Mouse (Mus musculus) midbrain, postnatal 0 days (tissue): ENCODE data around the gene Tmem120b. TPM values are rescaled to one million over a fixed set of nuclear protein-coding genes. Genes with fewer than 3 reads are reported as not detected.

Source experiments
- ATAC-seq: fragments of 200-750 bp; cut with Nextera tagmentation; 2 replicates; pipeline ENCODE4 v1.8.0; 2017; ENCODE audit warnings: moderate number of reproducible peaks, mild to moderate bottlenecking, moderate TSS enrichment, moderate library complexity; ENCODE audit not compliant: low FRiP score
- DNase-seq: peaks from one replicate; pipeline ENCODE4 v3.0.0-alpha.2; 2015; ENCODE audit warnings: low spot score
- H3K27ac ChIP-seq: fragments of 300-500 bp; sonication (generic); 2 replicates; pipeline ENCODE4 v1.5.1; 2014; ENCODE audit warnings: low read depth, mild to moderate bottlenecking, low read length, mixed read lengths
- H3K27me3 ChIP-seq: fragments of 300-500 bp; sonication (generic); 2 replicates; pipeline ENCODE4 v1.6.1; 2014; ENCODE audit warnings: low read length, control low read depth, mixed read lengths; ENCODE audit not compliant: insufficient read depth
- H3K36me3 ChIP-seq: fragments of 300-500 bp; sonication (generic); 2 replicates; pipeline ENCODE4 v1.6.1; 2014; ENCODE audit warnings: low read length, control low read depth, mixed read lengths; ENCODE audit not compliant: insufficient read depth
- H3K4me1 ChIP-seq: fragments of 300-500 bp; sonication (generic); 2 replicates; pipeline ENCODE4 v1.6.1; 2014; ENCODE audit warnings: mild to moderate bottlenecking, control low read depth, antibody characterized with exemption, low read length, mixed read lengths; ENCODE audit not compliant: insufficient read depth
- H3K4me2 ChIP-seq: fragments of 300-500 bp; sonication (generic); 2 replicates; pipeline ENCODE4 v1.6.1; 2014; ENCODE audit warnings: low read depth, mild to moderate bottlenecking, low read length, mixed read lengths; ENCODE audit not compliant: poor library complexity, severe bottlenecking
- H3K4me3 ChIP-seq: fragments of 300-500 bp; sonication (generic); 2 replicates; pipeline ENCODE4 v1.5.1; 2014; ENCODE audit warnings: low read depth, mild to moderate bottlenecking, low read length, moderate library complexity
- H3K9ac ChIP-seq: fragments of 300-500 bp; sonication (generic); replicated peaks from 2 replicates; pipeline ENCODE4 v1.6.1; 2014; ENCODE audit warnings: mild to moderate bottlenecking, low read length, moderate library complexity, mixed read lengths; ENCODE audit not compliant: poor library complexity, severe bottlenecking
- H3K9me3 ChIP-seq: fragments of 300-500 bp; sonication (generic); 2 replicates; pipeline ENCODE4 v1.6.1; 2016; ENCODE audit warnings: low read length, control low read depth
- CTCF ChIP-seq: IDR thresholded peaks from 2 replicates; pipeline ENCODE4 v1.5.1; 2016; ENCODE audit warnings: antibody characterized with exemption, mild to moderate bottlenecking
- WGBS: fragments of 180-500 bp; shearing (Covaris S2); extraction: QIAGEN DNeasy Blood & Tissue Kit; methylation state at CpG from one replicate; pipeline ENCODE4 v1.1.7; 2014; 5-methylcytosine and 5-hydroxymethylcytosine counted together
- polyA plus RNA-seq: library from polyadenylated mRNA; unstranded; fragments of >200 nt; fragmentation: Nextera tagmentation; extraction: Ambion mirVana; gene quantifications from 2 replicates; pipeline ENCODE4 v1.2.1, GENCODE M21; 2015
- total RNA-seq: library from RNA; depleted of rRNA; stranded (reverse); fragments of >200 nt; gene quantifications from 2 replicates; pipeline ENCODE4 v1.2.3, GENCODE M21; 2014

Tmem120b gene
- total and polyA plus RNA-seq, 2 experiments from 2014 or later: 13.3 to 19.7 TPM

DNA sequence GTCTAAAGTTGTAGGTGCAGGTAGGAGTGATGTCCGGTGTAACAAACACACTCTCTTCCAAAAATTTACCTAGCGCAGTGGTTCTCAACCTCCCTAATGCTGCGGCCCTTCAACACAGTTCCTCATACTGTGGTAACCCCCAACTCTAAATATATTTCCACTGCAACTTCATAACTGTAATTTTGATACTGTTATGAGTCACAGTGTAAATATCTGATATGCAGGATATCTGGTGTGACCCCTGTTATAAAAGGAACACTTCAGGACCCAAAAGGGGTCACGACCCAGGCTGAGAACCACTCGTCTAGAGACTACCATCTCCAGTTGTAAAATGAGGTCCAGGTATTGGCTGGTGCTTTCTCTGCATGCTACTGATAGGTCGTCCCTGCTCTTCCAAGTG lies 56.9 kb downstream of the Tmem120b start:
- no peaks in the 10 kb centered on the region for H3K4me1 ChIP-seq
- H3K9me3 ChIP-seq: no peaks in the 10 kb centered on the region
- DNase-seq: no peak
- no peak overlapping the region for H3K27ac ChIP-seq
- no peaks in the 10 kb centered on the region for H3K27me3 ChIP-seq
- 87% methylated on average over 6 of the region's 6 CpGs for WGBS
- H3K9ac ChIP-seq: no peak overlapping the region
- no peak overlapping the region for H3K4me2 ChIP-seq
- 0 out of 2 replicates have a peak, but pooled peaks cover 2% of the 10 kb centered on the region for H3K36me3 ChIP-seq
- no peak for ATAC-seq
- H3K4me3 ChIP-seq: no peak overlapping the region
- TF ChIP-seq CTCF: no peak

GRCm38 (mm10) chr5:123125638-123126406 lies 57.6 kb downstream of the Tmem120b start:
- ATAC-seq (no peak), DNase-seq (no peak)
- H3K27me3 ChIP-seq: no peaks in the 10 kb centered on the region
- H3K9me3 ChIP-seq: no peaks in the 10 kb centered on the region
- H3K36me3 ChIP-seq: no peaks in the 10 kb centered on the region
- H3K9ac ChIP-seq: no peak overlapping the region
- no peak overlapping the region for H3K4me2 ChIP-seq
- H3K4me3 ChIP-seq: no peak overlapping the region
- no peak for TF ChIP-seq CTCF
- WGBS: 83% methylated on average over 18 of the region's 18 CpGs
- no peaks in the 10 kb centered on the region for H3K4me1 ChIP-seq
- H3K27ac ChIP-seq: no peak overlapping the region

DNA sequence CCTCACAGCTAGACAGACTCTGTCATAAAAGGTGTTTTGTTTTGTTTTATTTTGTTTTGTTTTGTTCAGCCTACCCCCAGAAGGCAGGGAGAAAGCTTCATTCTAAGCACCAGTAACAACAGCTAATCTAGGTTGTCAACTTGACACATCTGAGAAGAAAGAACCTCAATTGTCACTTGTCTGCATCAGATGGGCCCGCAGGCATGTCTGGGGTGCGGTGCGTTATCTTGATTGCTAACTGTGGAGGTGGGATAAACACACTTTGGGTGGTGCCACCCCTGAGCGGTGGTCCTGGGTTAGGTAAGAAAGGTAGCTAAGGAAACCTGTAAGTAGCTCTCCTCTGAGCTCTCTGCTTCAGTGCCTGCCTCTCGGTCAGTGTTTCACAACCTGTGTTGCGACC lies 58.8 kb downstream of the Tmem120b start:
- no peak for TF ChIP-seq CTCF
- no peaks in the 10 kb centered on the region for H3K27me3 ChIP-seq
- H3K27ac ChIP-seq: no peak overlapping the region
- ATAC-seq (no peak), DNase-seq (no peak)
- H3K4me3 ChIP-seq: no peak overlapping the region
- peaks cover 3% of the 10 kb centered on the region; the same call in 1 of the 2 replicates for H3K4me1 ChIP-seq
- 75% methylated on average over 6 of the region's 6 CpGs for WGBS
- no peaks in the 10 kb centered on the region for H3K9me3 ChIP-seq
- H3K4me2 ChIP-seq: no peak overlapping the region
- H3K9ac ChIP-seq: no peak overlapping the region
- H3K36me3 ChIP-seq: no peaks in the 10 kb centered on the region

- Histone ChIP-seq H3K4me1 (peaks cover 3% of the 10 kb centered on the region; the same call in 1 of the 2 replicates), H3K27ac (no peak overlapping the region), H3K4me2 (no peak overlapping the region), H3K9me3 (no peaks in the 10 kb centered on the region), H3K36me3 (no peaks in the 10 kb centered on the region), H3K4me3 (no peak overlapping the region), H3K9ac (no peak overlapping the region), H3K27me3 (no peaks in the 10 kb centered on the region)
- ATAC-seq (no peak), DNase-seq (no peak)
- WGBS: 57% methylated on average over 10 of the region's 10 CpGs
- TF ChIP-seq CTCF: no peak
Observed at GRCm38 (mm10) chr5:123128426-123129169, 60.4 kb downstream of the Tmem120b start.

GRCm38 (mm10) chr5:123129170-123129757 lies 61.0 kb downstream of the Tmem120b start:
- Histone ChIP-seq H3K4me2 (no peak overlapping the region), H3K4me3 (no peak overlapping the region), H3K36me3 (no peaks in the 10 kb centered on the region), H3K9me3 (no peaks in the 10 kb centered on the region), H3K27me3 (no peaks in the 10 kb centered on the region), H3K9ac (no peak overlapping the region), H3K4me1 (peaks cover 5% of the 10 kb centered on the region; the same call in 1 of the 2 replicates), H3K27ac (no peak overlapping the region)
- no peak for DNase-seq
- no peak for ATAC-seq
- WGBS: 90% methylated on average over 10 of the region's 10 CpGs
- TF ChIP-seq CTCF: no peak
